Mouse (Mus musculus): ENCODE measurements around the gene Shroom1. TPM values are rescaled to one million over a fixed set of nuclear protein-coding genes. Genes with fewer than 3 reads are reported as not detected.

Gene Shroom1
- polyA plus RNA-seq, 1 experiment from 2014 or later, result 2.3 TPM

DNA sequence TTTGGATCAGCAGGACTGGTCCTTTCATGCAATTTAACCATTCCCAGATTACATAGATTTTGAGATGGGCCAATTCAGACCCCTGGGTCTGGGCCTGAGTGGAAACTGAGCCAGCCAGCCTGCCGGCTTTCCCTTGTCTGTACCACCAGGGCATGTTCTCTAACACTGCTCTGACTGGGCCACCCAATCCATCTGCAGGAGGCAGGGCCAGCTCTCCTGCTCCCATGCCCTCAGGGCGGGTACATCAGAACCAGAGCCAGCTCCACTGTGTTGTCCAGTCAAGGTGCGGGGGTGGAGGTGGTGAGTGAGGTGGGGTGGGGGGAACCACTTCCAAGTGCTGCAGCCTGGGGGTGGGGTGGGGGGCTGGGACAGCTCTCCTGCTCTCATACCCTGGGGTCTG lies 29.3 kb downstream of the Shroom1 start:
- no peak overlapping the region for H3K4me2 ChIP-seq (replicated peaks)
- 77% methylated on average over 3 of the region's 3 CpGs for WGBS
- H3K27me3 ChIP-seq, result peaks cover 2% of the 10 kb centered on the region; the same call in 1 of the 2 replicates
- H3K27ac ChIP-seq (replicated peaks), result no peak overlapping the region
- no peaks in the 10 kb centered on the region for H3K9me3 ChIP-seq
- ATAC-seq (replicated peaks), result no peak
- no peaks in the 10 kb centered on the region for H3K36me3 ChIP-seq
- peaks cover 5% of the 10 kb centered on the region; the same call in 1 of the 2 replicates for H3K4me1 ChIP-seq
- H3K9ac ChIP-seq (replicated peaks), result no peak overlapping the region
- H3K4me3 ChIP-seq, result no peak overlapping the region

DNA sequence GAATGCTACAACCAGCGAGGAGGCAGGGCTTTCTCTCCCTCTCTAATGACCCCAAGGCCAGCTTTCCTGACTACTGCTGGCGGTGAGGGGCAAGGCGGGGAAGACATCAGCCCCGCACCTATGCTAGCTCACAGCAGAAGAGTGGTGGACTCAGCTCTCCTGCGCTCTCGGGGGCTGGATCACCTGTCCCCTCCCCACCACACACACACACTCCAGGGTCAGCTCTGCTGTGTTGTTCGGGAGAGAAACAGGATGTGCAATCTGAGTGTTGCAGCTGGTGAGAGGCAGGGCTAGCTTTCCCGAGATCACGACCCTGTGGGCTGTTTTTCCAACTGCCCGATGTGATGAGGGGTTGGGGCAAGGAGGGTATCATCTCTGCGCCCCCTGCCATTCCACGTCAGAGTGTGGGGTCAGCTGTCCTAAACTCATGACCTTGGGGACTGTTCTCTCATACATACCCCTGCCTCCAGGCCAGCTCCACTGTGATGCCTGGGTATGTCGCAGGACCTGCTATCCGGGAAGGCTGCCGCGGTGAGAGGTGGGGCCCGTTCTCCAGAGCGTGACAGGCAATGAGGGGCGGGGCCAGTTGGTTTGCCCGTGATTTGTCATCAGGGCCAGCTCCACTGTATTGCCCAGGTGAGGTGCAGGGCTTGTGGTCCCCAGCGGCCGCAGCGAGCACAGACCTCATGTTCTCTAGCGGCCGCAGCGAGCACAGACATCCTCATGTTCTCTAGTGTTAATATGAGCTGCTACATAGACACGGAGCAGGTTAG lies 30.0 kb downstream of the Shroom1 start:
- H3K27ac ChIP-seq (replicated peaks), result no peak overlapping the region
- WGBS, result 16% methylated on average over 27 of the region's 27 CpGs
- peaks cover 8% of the 10 kb centered on the region; the same call in 1 of the 2 replicates for H3K4me1 ChIP-seq
- H3K4me2 ChIP-seq (replicated peaks), result peak overlapping the region; percentile 42
- peak; percentile 57; the same call in 1 of the 2 replicates for ATAC-seq (replicated peaks)
- no peaks in the 10 kb centered on the region for H3K9me3 ChIP-seq
- H3K36me3 ChIP-seq, result no peaks in the 10 kb centered on the region
- no peak overlapping the region; the same call in 1 of the 2 replicates for H3K9ac ChIP-seq (replicated peaks)
- peak overlapping the region; percentile 22 for H3K4me3 ChIP-seq
- no peaks in the 10 kb centered on the region; the same call in 1 of the 2 replicates for H3K27me3 ChIP-seq

DNA sequence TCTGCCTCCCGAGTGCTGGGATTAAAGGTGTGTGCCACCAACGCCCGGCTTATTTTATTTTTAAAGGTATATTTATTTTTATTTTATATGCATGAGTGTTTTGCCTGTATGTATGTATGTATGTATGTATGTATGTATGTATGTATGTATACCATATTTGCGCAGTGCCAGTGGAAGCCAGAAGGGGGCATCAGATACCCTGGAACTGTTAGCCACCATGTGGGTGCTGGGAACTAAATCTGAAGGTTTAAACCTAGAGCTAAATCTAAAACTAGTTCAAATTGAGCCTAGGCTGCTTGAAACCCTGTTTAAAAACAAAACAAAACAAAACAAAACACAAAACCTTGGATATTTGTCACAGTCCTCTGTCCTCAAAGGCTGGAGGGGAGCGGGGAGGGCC lies 32.0 kb downstream of the Shroom1 start:
- Histone ChIP-seq H3K27me3 (no peaks in the 10 kb centered on the region; the same call in 1 of the 2 replicates), H3K9ac (replicated peaks) (no peak overlapping the region), H3K4me3 (no peak overlapping the region), H3K27ac (replicated peaks) (no peak overlapping the region), H3K4me2 (replicated peaks) (no peak overlapping the region), H3K36me3 (no peaks in the 10 kb centered on the region), H3K9me3 (no peaks in the 10 kb centered on the region), H3K4me1 (peaks cover 8% of the 10 kb centered on the region; the same call in 1 of the 2 replicates)
- no peak for ATAC-seq (replicated peaks)
- 90% methylated on average over 5 of the region's 5 CpGs for WGBS

DNA sequence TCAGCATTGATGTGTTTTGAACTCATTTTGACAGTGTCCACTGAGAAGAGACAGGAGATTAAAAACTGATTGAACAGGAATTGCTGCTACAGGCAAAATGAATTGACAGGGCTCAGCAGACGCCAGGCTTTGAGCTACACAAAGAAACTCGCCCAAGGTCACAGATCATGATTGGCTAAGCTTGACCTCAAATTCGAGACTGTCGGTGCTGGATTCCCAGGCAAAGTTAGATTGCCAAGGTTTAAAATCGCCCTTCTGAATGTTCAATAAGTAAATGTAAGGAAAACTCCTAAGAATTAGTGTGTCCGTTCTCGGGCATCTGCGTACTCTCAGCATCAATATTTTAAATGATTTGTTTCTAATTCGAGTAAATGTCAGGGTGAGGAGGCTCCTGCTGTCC lies 32.4 kb downstream of the Shroom1 start:
- no peak for ATAC-seq (replicated peaks)
- Histone ChIP-seq H3K27me3 (no peaks in the 10 kb centered on the region; the same call in 1 of the 2 replicates), H3K4me2 (replicated peaks) (no peak overlapping the region), H3K9me3 (no peaks in the 10 kb centered on the region), H3K27ac (replicated peaks) (no peak overlapping the region), H3K4me3 (no peak overlapping the region), H3K4me1 (peaks cover 8% of the 10 kb centered on the region; the same call in 1 of the 2 replicates), H3K9ac (replicated peaks) (no peak overlapping the region), H3K36me3 (no peaks in the 10 kb centered on the region)
- 59% methylated on average over 9 of the region's 9 CpGs for WGBS

DNA sequence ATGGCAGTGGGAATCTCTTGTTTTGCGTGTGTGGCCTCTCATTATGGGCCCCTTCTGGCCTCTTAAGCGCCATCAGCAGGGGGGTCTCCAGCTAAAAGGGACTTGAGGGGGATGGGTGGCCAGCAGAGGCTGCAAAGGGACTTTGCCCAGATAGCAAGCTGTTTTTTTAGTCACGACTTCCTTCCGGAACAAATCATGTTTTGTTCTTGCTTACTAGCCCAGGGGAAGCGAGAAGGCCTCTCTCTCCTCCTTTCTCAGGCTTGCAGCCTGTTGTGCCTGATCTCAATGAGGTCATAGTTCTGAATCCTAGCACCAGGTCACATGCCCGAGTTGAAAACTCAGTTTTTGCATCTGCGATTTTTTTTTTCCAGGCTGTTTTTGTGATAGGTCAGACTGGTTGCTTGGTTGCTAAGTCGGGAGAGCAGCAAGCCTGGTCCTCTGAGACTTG lies 35.0 kb downstream of the Shroom1 start:
- 2% methylated on average over 8 of the region's 8 CpGs for WGBS

DNA sequence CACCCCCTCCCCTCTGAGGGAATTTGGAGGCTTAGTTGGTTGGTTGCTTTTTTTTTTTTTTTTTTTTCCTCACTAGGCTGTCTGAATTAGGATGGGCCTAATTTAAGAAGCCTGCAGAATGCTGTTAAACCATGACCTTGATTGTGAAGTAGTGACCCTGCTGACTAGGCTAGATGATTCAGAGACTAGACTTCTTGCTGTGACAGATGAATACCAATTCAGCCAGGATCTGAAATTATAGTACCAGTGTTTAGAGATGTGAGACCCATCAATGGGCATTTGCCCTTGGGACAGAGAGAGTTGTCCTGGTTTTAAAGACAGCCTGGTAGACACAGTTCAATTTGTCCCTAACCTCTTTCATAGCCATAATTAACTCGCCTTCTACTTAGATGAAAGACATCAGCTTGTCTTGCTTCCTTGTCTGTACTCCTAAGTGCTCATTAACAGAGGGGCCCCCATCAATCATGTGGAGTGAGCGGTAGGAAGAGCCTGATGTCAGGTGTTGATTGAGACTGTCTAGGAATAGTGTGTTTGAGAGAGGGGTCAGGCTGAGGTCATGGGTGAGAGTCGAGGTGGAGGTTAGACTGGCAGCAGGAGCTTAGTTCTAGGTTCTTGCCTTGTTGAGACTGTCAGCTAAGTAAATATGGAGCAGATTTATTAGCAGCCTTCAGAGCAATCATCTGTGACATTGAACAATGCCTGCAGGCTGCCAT lies 36.4 kb downstream of the Shroom1 start:
- ATAC-seq (replicated peaks), result no peak; the same call in 1 of the 2 replicates
- no peak overlapping the region for H3K27ac ChIP-seq (replicated peaks)
- no peaks in the 10 kb centered on the region for H3K27me3 ChIP-seq
- H3K4me1 ChIP-seq, result peaks cover 18% of the 10 kb centered on the region
- no peak overlapping the region for H3K4me3 ChIP-seq
- H3K9me3 ChIP-seq, result no peaks in the 10 kb centered on the region
- H3K9ac ChIP-seq (replicated peaks), result no peak overlapping the region
- 22% methylated on average over 3 of the region's 3 CpGs for WGBS
- H3K4me2 ChIP-seq (replicated peaks), result no peak overlapping the region
- no peaks in the 10 kb centered on the region for H3K36me3 ChIP-seq

More for the DNA sequence above, 35.0 kb downstream of the Shroom1 start:
- Histone ChIP-seq H3K4me3 (no peak overlapping the region), H3K9ac (replicated peaks) (no peak overlapping the region), H3K4me2 (replicated peaks) (no peak overlapping the region), H3K27me3 (no peaks in the 10 kb centered on the region; the same call in 1 of the 2 replicates), H3K27ac (replicated peaks) (no peak overlapping the region; the same call in 1 of the 2 replicates), H3K36me3 (no peaks in the 10 kb centered on the region), H3K4me1 (peaks cover 23% of the 10 kb centered on the region), H3K9me3 (no peaks in the 10 kb centered on the region)
- no peak for ATAC-seq (replicated peaks)

DNA sequence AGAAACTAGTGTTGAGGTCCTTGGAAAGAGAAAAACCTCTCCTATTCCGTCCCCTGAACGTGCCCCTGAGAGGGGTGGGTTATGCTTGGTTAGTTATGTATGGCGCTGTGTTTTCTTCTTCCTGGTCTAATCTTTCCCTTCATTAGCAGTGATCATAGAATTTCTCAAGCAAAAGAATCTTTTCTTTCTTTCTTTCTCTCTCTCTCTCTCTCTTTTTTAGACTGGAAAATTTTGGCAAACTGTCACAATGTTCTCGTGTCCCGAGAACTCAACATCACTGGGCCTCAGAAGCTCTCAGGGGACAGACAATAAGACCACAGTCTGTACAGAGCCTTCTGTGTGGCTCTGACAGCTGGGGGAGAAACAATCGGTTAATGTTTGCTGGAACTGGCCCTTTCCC lies 38.4 kb downstream of the Shroom1 start:
- H3K4me2 ChIP-seq (replicated peaks), result no peak overlapping the region
- H3K27ac ChIP-seq (replicated peaks), result peak overlapping the region; percentile 40; the same call in 1 of the 2 replicates
- 6% methylated on average over 6 of the region's 6 CpGs for whole genome bisulfite sequencing
- no peaks in the 10 kb centered on the region for H3K9me3 ChIP-seq
- H3K4me1 ChIP-seq, result peaks cover 18% of the 10 kb centered on the region
- ATAC-seq (replicated peaks), result no peak
- no peak overlapping the region for H3K4me3 ChIP-seq
- no peaks in the 10 kb centered on the region for H3K36me3 ChIP-seq
- H3K9ac ChIP-seq (replicated peaks), result no peak overlapping the region
- no peaks in the 10 kb centered on the region for H3K27me3 ChIP-seq

DNA sequence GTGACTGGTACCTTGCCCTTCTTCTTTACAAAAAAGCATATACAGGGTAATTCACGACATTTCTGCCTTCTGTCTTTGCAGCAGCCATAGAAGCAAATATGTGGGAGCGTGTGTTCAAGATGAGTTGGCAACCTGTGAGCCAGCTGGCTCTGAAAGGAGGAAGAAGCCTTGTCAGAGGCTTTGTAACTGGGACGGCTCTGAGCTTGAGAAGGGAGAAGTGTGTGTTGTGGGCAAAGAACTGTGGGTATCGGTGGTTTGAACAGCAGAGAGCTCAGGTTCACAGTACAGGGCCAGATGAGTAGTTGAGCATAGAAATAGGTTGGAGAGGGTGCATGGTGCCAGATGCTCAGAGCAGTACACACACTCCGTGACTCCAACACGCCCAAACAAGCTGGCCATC lies 39.9 kb downstream of the Shroom1 start:
- H3K4me3 ChIP-seq, result no peak overlapping the region
- no peaks in the 10 kb centered on the region for H3K9me3 ChIP-seq
- no peak overlapping the region for H3K27ac ChIP-seq (replicated peaks)
- 0 out of 2 replicates have a peak, but pooled peaks have one; percentile 26 for ATAC-seq (replicated peaks)
- H3K4me2 ChIP-seq (replicated peaks), result no peak overlapping the region
- no peaks in the 10 kb centered on the region for H3K27me3 ChIP-seq
- H3K4me1 ChIP-seq, result peaks cover 20% of the 10 kb centered on the region
- WGBS, result 58% methylated on average over 6 of the region's 6 CpGs
- no peaks in the 10 kb centered on the region for H3K36me3 ChIP-seq
- H3K9ac ChIP-seq (replicated peaks), result no peak overlapping the region

DNA sequence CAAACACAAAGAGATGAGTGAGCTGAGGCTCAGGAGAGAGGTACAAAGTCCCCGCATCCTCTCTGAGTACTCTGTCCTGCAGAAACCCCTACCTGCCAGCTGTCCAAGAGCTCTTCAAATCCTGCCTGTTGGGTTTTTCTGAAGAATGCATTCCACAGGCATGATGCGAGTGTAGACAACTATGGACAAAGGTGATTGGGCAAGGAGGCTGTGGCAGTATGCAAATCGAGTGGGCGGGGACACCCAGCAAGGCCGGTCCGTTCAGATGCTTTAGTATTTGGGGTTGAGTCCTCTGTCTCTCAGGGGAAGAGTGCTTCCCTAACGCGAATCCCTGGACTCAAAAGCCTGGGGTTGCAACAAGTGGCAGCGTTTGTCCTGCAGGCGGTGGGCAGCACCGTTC lies 43.6 kb downstream of the Shroom1 start:
- H3K9me3 ChIP-seq, result no peaks in the 10 kb centered on the region
- no peak for ATAC-seq (replicated peaks)
- H3K4me1 ChIP-seq, result peaks cover 24% of the 10 kb centered on the region
- 9% methylated on average over 11 of the region's 11 CpGs for WGBS
- H3K27ac ChIP-seq (replicated peaks), result no peak overlapping the region
- H3K4me2 ChIP-seq (replicated peaks), result no peak overlapping the region
- H3K9ac ChIP-seq (replicated peaks), result no peak overlapping the region
- H3K4me3 ChIP-seq, result no peak overlapping the region
- H3K36me3 ChIP-seq, result no peaks in the 10 kb centered on the region
- H3K27me3 ChIP-seq, result no peaks in the 10 kb centered on the region

DNA sequence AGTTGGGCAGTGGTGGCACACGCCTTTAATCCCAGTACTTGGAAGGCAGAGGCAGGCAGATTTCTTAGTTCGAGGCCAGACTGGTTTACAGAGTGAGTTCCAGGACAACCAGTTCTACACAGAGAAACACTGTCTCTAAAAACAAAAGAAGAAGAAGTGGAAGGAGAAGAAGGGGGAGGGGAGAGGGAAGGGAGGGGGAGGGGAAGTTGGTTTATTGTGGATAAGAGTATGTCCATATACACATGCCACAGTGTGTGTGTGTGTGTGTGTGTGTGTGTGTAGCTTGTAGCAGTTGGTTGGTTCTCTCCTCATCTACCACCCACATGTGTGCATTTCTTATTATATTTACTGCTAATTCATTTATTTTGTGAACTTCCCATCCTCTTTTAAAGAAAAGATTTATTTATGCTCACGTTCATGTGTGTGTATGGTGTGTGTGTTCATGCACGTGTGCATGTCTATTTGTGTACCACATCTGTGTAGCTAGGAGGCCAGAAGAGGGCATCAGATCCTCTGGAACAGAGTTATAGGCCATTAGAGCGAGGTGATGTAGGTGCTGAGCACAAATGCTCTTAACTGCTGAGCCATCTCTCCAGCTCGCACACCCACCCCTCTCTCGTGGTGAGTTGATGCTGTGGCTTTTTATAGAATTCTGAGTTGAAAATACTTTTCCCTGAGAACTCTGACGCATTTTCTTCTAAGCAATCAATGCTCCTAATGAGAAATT lies 45.2 kb downstream of the Shroom1 start:
- Histone ChIP-seq H3K36me3 (no peaks in the 10 kb centered on the region), H3K4me2 (replicated peaks) (no peak overlapping the region), H3K4me1 (peaks cover 12% of the 10 kb centered on the region), H3K27ac (replicated peaks) (no peak overlapping the region), H3K9me3 (no peaks in the 10 kb centered on the region), H3K9ac (replicated peaks) (no peak overlapping the region), H3K4me3 (no peak overlapping the region), H3K27me3 (no peaks in the 10 kb centered on the region)
- no peak for ATAC-seq (replicated peaks)
- 80% methylated on average over 8 of the region's 8 CpGs for WGBS

DNA sequence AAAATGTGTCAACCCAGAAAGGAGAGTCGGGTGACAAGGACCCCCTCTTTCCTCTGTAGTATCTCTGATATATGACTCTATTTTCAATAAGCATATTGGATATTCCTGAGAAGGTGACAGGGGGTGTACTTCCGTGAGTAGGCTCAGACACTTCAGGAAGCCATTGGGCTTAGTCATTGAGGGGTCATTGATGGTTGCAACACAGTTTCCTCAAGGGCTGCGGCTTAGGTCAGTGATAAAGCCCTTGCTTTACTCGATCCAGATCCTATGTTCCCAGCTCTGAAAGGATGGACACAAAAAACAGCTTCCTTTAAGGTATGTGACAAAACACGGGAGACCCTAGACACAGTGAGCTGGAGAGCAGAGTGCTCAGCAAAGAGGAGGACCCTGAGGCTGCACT lies 46.7 kb downstream of the Shroom1 start:
- ATAC-seq (replicated peaks), result no peak
- no peaks in the 10 kb centered on the region for H3K36me3 ChIP-seq
- H3K9ac ChIP-seq (replicated peaks), result no peak overlapping the region
- H3K4me3 ChIP-seq, result no peak overlapping the region
- no peak overlapping the region for H3K4me2 ChIP-seq (replicated peaks)
- no peaks in the 10 kb centered on the region for H3K9me3 ChIP-seq
- H3K4me1 ChIP-seq, result peaks cover 12% of the 10 kb centered on the region
- H3K27me3 ChIP-seq, result no peaks in the 10 kb centered on the region
- no peak overlapping the region for H3K27ac ChIP-seq (replicated peaks)
- WGBS, result 92% methylated on average over 5 of the region's 5 CpGs

DNA sequence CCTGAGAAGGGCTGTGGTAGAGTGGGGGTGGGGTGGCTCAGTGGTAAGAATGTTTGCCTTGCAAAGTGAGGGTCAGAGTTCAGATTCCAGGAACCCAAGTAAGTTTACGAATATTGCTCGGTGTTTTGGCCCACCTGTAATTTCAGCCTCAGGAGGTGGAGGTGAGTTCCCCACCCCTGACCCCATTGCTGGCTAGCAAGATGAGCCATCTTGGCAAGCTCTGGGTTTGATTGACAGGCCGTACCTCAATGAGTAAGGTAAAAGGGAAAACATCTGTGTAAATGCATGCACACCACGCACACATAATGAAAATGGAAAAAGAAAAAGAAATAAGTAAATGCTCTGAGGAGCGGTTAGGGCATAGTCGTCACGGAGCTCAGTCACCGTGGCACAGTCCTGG lies 47.4 kb downstream of the Shroom1 start:
- Histone ChIP-seq H3K4me3 (no peak overlapping the region), H3K27ac (replicated peaks) (no peak overlapping the region), H3K9ac (replicated peaks) (no peak overlapping the region), H3K4me1 (peaks cover 12% of the 10 kb centered on the region), H3K9me3 (no peaks in the 10 kb centered on the region), H3K27me3 (no peaks in the 10 kb centered on the region), H3K36me3 (no peaks in the 10 kb centered on the region), H3K4me2 (replicated peaks) (no peak overlapping the region)
- ATAC-seq (replicated peaks), result no peak
- WGBS, result 96% methylated on average over 8 of the region's 8 CpGs

All from forebrain, embryonic 15.5 days (tissue).